Mouse (Mus musculus) forebrain, embryonic 16.5 days (tissue): ENCODE results near the gene 1700034J05Rik. TPM values are rescaled to one million over a fixed set of nuclear protein-coding genes. Genes with fewer than 3 reads are reported as not detected.

Experiments
- ATAC-seq: fragments of 200-750 bp; cut with Nextera tagmentation; 2 replicates; pipeline ENCODE4 v1.8.0; 2017; ENCODE audit warnings: mild to moderate bottlenecking, moderate library complexity
- H3K27ac ChIP-seq: fragments of 300-500 bp; sonication (generic); 2 replicates; pipeline ENCODE4 v1.5.1; 2014; ENCODE audit warnings: low read length, control low read depth
- H3K27me3 ChIP-seq: fragments of 300-500 bp; sonication (generic); replicated peaks from 2 replicates; pipeline ENCODE4 v1.6.1; 2014; ENCODE audit warnings: low read length; ENCODE audit not compliant: control insufficient read depth, insufficient read depth
- H3K36me3 ChIP-seq: fragments of 300-500 bp; sonication (generic); 2 replicates; pipeline ENCODE4 v1.6.1; 2014; ENCODE audit not compliant: control insufficient read depth, insufficient read depth
- H3K4me1 ChIP-seq: fragments of 300-500 bp; sonication (generic); replicated peaks from 2 replicates; pipeline ENCODE4 v1.6.1; 2014; ENCODE audit warnings: low read length; ENCODE audit not compliant: control insufficient read depth, insufficient read depth
- H3K4me2 ChIP-seq: fragments of 300-500 bp; sonication (generic); 2 replicates; pipeline ENCODE4 v1.6.1; 2014; ENCODE audit warnings: mild to moderate bottlenecking, low read length, control low read depth
- H3K4me3 ChIP-seq: fragments of 300-500 bp; sonication (generic); replicated peaks from 2 replicates; pipeline ENCODE4 v1.5.1; 2014; ENCODE audit warnings: mild to moderate bottlenecking, low read length, control low read depth
- H3K9ac ChIP-seq: fragments of 300-500 bp; sonication (generic); replicated peaks from 2 replicates; pipeline ENCODE4 v1.6.1; 2014; ENCODE audit warnings: low read depth, low read length, control low read depth
- H3K9me3 ChIP-seq: fragments of 300-500 bp; sonication (generic); 2 replicates; pipeline ENCODE4 v1.6.1; 2016; ENCODE audit warnings: low read length; ENCODE audit not compliant: control insufficient read depth
- WGBS: fragments of 180-500 bp; shearing (Covaris S2); extraction: QIAGEN DNeasy Blood & Tissue Kit; methylation state at CpG from one replicate; pipeline ENCODE4 v1.1.7; 2014; 5-methylcytosine and 5-hydroxymethylcytosine counted together
- polyA plus RNA-seq: library from polyadenylated mRNA; unstranded; fragments of >200 nt; fragmentation: Nextera tagmentation; extraction: Ambion mirVana; gene quantifications from 2 replicates; pipeline ENCODE4 v1.2.1, GENCODE M21; 2015

1700034J05Rik gene
- polyA plus RNA-seq, 1 experiment from 2014 or later: not detected

DNA sequence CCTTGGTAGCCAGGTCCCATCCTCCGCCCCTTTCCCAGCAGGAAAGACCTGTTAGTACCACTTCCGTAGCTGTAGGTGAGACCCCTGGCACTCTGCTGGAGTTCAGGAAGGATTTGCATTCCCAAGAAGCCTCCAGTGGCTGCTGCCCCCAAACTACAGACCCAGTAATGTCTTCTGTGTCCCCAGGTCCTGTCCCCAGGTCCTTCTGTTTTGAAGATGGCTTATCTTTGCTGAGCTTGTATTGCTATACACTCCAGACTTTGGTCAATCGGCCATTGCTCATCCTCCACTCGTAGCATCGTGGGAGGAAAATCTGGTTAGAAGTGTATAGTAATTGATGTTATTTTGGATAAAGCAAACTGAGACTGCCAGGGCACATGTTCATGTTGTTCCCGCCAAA lies 13.6 kb upstream of the 1700034J05Rik start:
- WGBS: 66% methylated on average over 6 of the region's 6 CpGs
- Histone ChIP-seq H3K4me1 (no peaks in the 10 kb centered on the region), H3K9ac (no peak overlapping the region), H3K4me3 (no peak overlapping the region), H3K27ac (no peak overlapping the region), H3K36me3 (no peaks in the 10 kb centered on the region), H3K4me2 (no peak overlapping the region), H3K9me3 (no peaks in the 10 kb centered on the region), H3K27me3 (no peaks in the 10 kb centered on the region)
- no peak for ATAC-seq

DNA sequence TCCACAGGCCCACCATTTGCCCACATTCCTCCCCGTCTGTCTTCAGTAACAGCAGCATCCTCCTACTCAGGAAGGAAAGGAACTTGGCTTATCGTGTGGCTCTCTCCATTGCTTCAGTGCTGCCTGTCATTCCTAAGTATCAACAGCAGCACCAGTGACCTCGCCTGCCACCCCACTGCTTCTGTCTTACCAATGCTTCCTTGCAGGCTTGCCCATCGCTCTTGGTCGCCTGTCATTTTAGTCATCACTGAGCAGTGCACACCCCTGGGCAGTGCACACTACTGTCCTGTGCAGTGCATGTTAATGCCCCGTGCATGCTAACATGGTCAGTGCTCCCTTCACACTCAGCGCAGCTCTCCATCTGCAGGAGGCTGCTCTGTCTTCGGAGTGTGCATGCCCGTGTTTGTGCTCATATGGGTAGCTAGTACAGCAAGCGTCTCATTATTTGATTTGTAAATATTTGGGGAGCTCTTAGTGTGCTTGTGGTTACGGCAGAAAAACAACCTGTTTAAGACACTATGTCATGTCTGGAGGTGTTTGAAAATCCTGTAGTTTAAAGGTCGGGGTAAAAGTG lies 12.3 kb upstream of the 1700034J05Rik start:
- Histone ChIP-seq H3K4me3 (no peak overlapping the region), H3K27me3 (no peaks in the 10 kb centered on the region), H3K27ac (no peak overlapping the region), H3K9me3 (no peaks in the 10 kb centered on the region), H3K9ac (no peak overlapping the region), H3K4me2 (no peak overlapping the region), H3K36me3 (no peaks in the 10 kb centered on the region), H3K4me1 (no peaks in the 10 kb centered on the region)
- no peak for ATAC-seq
- 83% methylated on average over 12 of the region's 12 CpGs for WGBS

GRCm38 (mm10) chr6:146965139-146965772 lies 11.0 kb upstream of the 1700034J05Rik start:
- no peaks in the 10 kb centered on the region for H3K9me3 ChIP-seq
- no peak for ATAC-seq
- no peak overlapping the region for H3K27ac ChIP-seq
- H3K4me2 ChIP-seq: no peak overlapping the region
- H3K9ac ChIP-seq: no peak overlapping the region
- no peaks in the 10 kb centered on the region for H3K27me3 ChIP-seq
- H3K4me3 ChIP-seq: no peak overlapping the region
- 72% methylated on average over 13 of the region's 13 CpGs for WGBS
- no peaks in the 10 kb centered on the region for H3K4me1 ChIP-seq
- H3K36me3 ChIP-seq: no peaks in the 10 kb centered on the region

- H3K4me1 ChIP-seq: no peaks in the 10 kb centered on the region
- H3K9ac ChIP-seq: no peak overlapping the region
- H3K4me3 ChIP-seq: no peak overlapping the region
- H3K27me3 ChIP-seq: no peaks in the 10 kb centered on the region
- no peak for ATAC-seq
- no peak overlapping the region for H3K4me2 ChIP-seq
- no peaks in the 10 kb centered on the region for H3K9me3 ChIP-seq
- H3K36me3 ChIP-seq: no peaks in the 10 kb centered on the region
- 93% methylated on average over 6 of the region's 6 CpGs for WGBS
- no peak overlapping the region for H3K27ac ChIP-seq
Measured at GRCm38 (mm10) chr6:146963396-146964150, 9.4 kb upstream of the 1700034J05Rik start.

GRCm38 (mm10) chr6:146961832-146962481 lies 7.7 kb upstream of the 1700034J05Rik start:
- no peak overlapping the region for H3K4me2 ChIP-seq
- 86% methylated on average over 6 of the region's 6 CpGs for WGBS
- no peak overlapping the region for H3K9ac ChIP-seq
- H3K4me1 ChIP-seq: no peaks in the 10 kb centered on the region
- ATAC-seq: no peak
- H3K27ac ChIP-seq: no peak overlapping the region
- H3K4me3 ChIP-seq: no peak overlapping the region
- H3K36me3 ChIP-seq: no peaks in the 10 kb centered on the region
- no peaks in the 10 kb centered on the region for H3K27me3 ChIP-seq
- no peaks in the 10 kb centered on the region for H3K9me3 ChIP-seq

DNA sequence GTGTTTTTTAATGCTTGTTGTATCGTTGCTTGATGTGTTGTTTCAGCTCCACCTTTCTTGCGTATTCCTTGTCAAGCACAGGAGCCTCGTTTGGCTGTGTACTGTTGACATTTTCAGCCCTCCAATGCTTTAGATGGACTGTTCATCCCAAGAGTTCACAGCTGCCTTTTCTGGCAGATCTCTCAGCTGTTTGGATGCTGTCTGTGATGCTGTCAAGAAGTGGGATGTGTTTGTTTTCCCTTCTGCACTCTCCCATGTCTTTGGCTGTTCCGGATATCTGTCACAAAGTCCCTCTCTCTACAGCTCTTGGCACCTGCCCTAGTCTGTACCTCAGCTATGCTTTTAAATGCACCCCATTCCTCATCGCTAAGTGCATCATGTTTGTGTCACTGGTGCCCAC lies 6.7 kb upstream of the 1700034J05Rik start:
- Histone ChIP-seq H3K27me3 (no peaks in the 10 kb centered on the region), H3K4me3 (no peak overlapping the region), H3K4me2 (no peak overlapping the region), H3K27ac (no peak overlapping the region), H3K36me3 (no peaks in the 10 kb centered on the region), H3K9me3 (no peaks in the 10 kb centered on the region), H3K4me1 (no peaks in the 10 kb centered on the region; the same call in 1 of the 2 replicates), H3K9ac (no peak overlapping the region)
- ATAC-seq: no peak
- WGBS: 70% methylated on average over 5 of the region's 5 CpGs

DNA sequence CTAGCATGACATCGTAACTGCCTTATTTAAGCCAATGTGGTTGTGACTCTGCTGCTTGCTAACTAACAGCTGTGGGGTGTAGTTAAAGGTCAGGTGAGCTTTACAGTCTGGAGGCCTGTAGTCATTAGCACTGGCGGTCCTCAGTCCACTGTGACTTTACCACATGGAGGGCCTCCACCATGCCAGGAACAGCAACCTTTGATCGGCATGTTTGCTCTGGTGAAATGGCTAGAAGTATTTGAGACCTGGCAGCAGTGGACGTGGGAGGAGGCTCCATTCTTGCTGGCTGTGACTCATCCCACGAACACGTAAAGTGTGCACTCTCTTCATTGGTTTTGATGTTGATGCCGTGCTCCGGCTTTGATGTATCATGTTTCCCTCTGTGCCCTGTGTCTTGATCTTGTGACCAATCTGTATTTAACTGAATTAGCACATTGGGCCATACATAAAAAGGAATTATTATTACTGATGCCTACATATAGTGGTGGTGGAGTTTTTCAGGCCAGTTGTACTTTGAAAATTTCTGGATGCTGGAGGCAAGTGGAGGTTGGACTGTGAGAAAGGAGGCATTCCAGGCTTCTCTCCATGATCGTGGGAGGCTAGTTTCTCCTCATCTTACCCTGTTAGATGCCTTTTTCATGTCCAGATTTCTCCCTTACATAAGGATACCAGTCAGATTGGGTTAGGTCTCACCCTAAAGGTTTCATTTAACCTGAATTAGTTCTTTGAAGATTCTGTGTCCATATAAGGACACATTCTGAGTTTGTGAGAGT lies 5.9 kb upstream of the 1700034J05Rik start:
- no peak overlapping the region for H3K9ac ChIP-seq
- no peaks in the 10 kb centered on the region for H3K36me3 ChIP-seq
- no peak overlapping the region for H3K4me3 ChIP-seq
- H3K27ac ChIP-seq: no peak overlapping the region
- no peaks in the 10 kb centered on the region for H3K9me3 ChIP-seq
- no peaks in the 10 kb centered on the region; the same call in 1 of the 2 replicates for H3K4me1 ChIP-seq
- H3K27me3 ChIP-seq: no peaks in the 10 kb centered on the region
- ATAC-seq: no peak
- no peak overlapping the region for H3K4me2 ChIP-seq
- WGBS: 89% methylated on average over 9 of the region's 9 CpGs

- Histone ChIP-seq H3K27ac (no peak overlapping the region), H3K4me2 (no peak overlapping the region), H3K9ac (no peak overlapping the region), H3K27me3 (no peaks in the 10 kb centered on the region), H3K36me3 (no peaks in the 10 kb centered on the region), H3K9me3 (no peaks in the 10 kb centered on the region), H3K4me3 (no peak overlapping the region), H3K4me1 (no peaks in the 10 kb centered on the region; the same call in 1 of the 2 replicates)
- ATAC-seq: no peak
- 89% methylated on average over 1 of the region's 1 CpGs for whole genome bisulfite sequencing
Measured at GRCm38 (mm10) chr6:146958694-146959093, 4.5 kb upstream of the 1700034J05Rik start.
